Mouse (Mus musculus): ENCODE data around the gene Olfr1131.
"Not testable (repeated sequence)": the region's sequence is repeated elsewhere in the genome, so short reads cannot be mapped to it uniquely, and the experiment has no call there.

Olfr1131 gene

GRCm38 (mm10) chr2:87626804-87627203 lies at the start of gene Olfr1131:
TSS of gene Olfr1131 (plus strand) at chr2:87627104.
- no peak for TF ChIP-seq GATA4 (IDR thresholded peaks at IDR 0.05; ENCODE audit: insufficient replicate concordance, low read length)

- TF ChIP-seq GATA4 (IDR thresholded peaks at IDR 0.05; ENCODE audit: insufficient replicate concordance, low read length): not testable (repeated sequence)
Measured at GRCm38 (mm10) chr2:87605912-87606311, 21.0 kb upstream of the Olfr1131 start, which contains the start of gene Olfr1130. TSS of gene Olfr1130 (plus strand) at chr2:87606212.

- no peak for TF ChIP-seq GATA4 (IDR thresholded peaks at IDR 0.05; ENCODE audit: insufficient replicate concordance, low read length)
Measured at GRCm38 (mm10) chr2:87637435-87637834, 10.5 kb downstream of the Olfr1131 start, which contains the start of gene Olfr1132. TSS of gene Olfr1132 (minus strand) at chr2:87637535.

GRCm38 (mm10) chr2:87642441-87642840 lies 15.5 kb downstream of the Olfr1131 start:
- TF ChIP-seq GATA4 (IDR thresholded peaks at IDR 0.05; ENCODE audit: insufficient replicate concordance, low read length): no peak

- no peak for TF ChIP-seq GATA4 (IDR thresholded peaks at IDR 0.05; ENCODE audit: insufficient replicate concordance, low read length)
Measured at GRCm38 (mm10) chr2:87647274-87647673, 20.4 kb downstream of the Olfr1131 start, which contains the start of gene Olfr1133. TSS of gene Olfr1133 (minus strand) at chr2:87647374.

GRCm38 (mm10) chr2:87658360-87658759 lies 31.5 kb downstream of the Olfr1131 start, which contains the start of gene Olfr1134:
TSS of gene Olfr1134 (minus strand) at chr2:87658460.
- no peak for TF ChIP-seq GATA4 (IDR thresholded peaks at IDR 0.05; ENCODE audit: insufficient replicate concordance, low read length)

GRCm38 (mm10) chr2:87673564-87673963 lies 46.7 kb downstream of the Olfr1131 start, which contains the start of gene Olfr1135:
TSS of gene Olfr1135 (minus strand) at chr2:87673664.
- no peak for TF ChIP-seq GATA4 (IDR thresholded peaks at IDR 0.05; ENCODE audit: insufficient replicate concordance, low read length)
